Mouse (Mus musculus) midbrain, embryonic 10.5 days (tissue): Measurements from ENCODE around the gene P4htm. TPM values are rescaled to one million over a fixed set of nuclear protein-coding genes. Genes with fewer than 3 reads are reported as not detected.
A peak's percentile ranks its signal among the peaks of the same experiment; 100 is the strongest.

ENCODE experiments used
- DNase-seq: peaks from one replicate; pipeline ENCODE4 v3.0.0-alpha.2; 2017; ENCODE audit warnings: low spot score
- H3K27ac ChIP-seq: fragments of 300-500 bp; sonication (generic); replicated peaks from 2 replicates; pipeline ENCODE4 v1.5.1; 2016; ENCODE audit warnings: mild to moderate bottlenecking
- H3K27me3 ChIP-seq: fragments of 300-500 bp; sonication (generic); 2 replicates; pipeline ENCODE4 v1.6.1; 2016; ENCODE audit warnings: low read depth, mild to moderate bottlenecking; ENCODE audit not compliant: poor library complexity, severe bottlenecking
- H3K36me3 ChIP-seq: fragments of 300-500 bp; sonication (generic); 2 replicates; pipeline ENCODE4 v1.6.1; 2016; ENCODE audit warnings: mild to moderate bottlenecking, moderate library complexity
- H3K4me1 ChIP-seq: fragments of 300-500 bp; sonication (generic); 2 replicates; pipeline ENCODE4 v1.6.1; 2016
- H3K4me3 ChIP-seq: fragments of 300-500 bp; sonication (generic); 2 replicates; pipeline ENCODE4 v1.5.1; 2016; ENCODE audit warnings: mild to moderate bottlenecking, moderate library complexity
- H3K9me3 ChIP-seq: fragments of 300-500 bp; sonication (generic); replicated peaks from 2 replicates; pipeline ENCODE4 v1.6.1; 2016; ENCODE audit warnings: mild to moderate bottlenecking
- whole genome bisulfite sequencing: fragments of 180-500 bp; shearing (Covaris S2); methylation state at CpG from one replicate; pipeline ENCODE4 v1.1.7; 2016; 5-methylcytosine and 5-hydroxymethylcytosine counted together
- polyA plus RNA-seq: library from polyadenylated mRNA; unstranded; fragments of >200 nt; fragmentation: Nextera tagmentation; extraction: Ambion mirVana; gene quantifications from 2 replicates; pipeline ENCODE4 v1.2.1, GENCODE M21; 2016

Gene P4htm
- polyA plus RNA-seq, 1 experiment from 2014 or later, result 13.8 TPM

- no peak for DNase-seq
- H3K9me3 ChIP-seq, result no peaks in the 10 kb centered on the region
- peak overlapping the region; percentile 67 for H3K4me3 ChIP-seq
- H3K36me3 ChIP-seq, result peaks cover 74% of the 10 kb centered on the region
- 91% methylated on average over 37 of the region's 37 CpGs for WGBS
- peaks cover 81% of the 10 kb centered on the region for H3K4me1 ChIP-seq
- no peak overlapping the region; the same call in 1 of the 2 replicates for H3K27ac ChIP-seq
- H3K27me3 ChIP-seq, result peaks cover 15% of the 10 kb centered on the region
Measured at GRCm38 (mm10) chr9:108575321-108576297, 21.9 kb downstream of the P4htm start.

- no peak for DNase-seq
- Histone ChIP-seq H3K36me3 (peaks cover 71% of the 10 kb centered on the region), H3K27me3 (peaks cover 8% of the 10 kb centered on the region), H3K27ac (peak overlapping the region; percentile 6; the same call in 1 of the 2 replicates), H3K9me3 (no peaks in the 10 kb centered on the region), H3K4me1 (peaks cover 86% of the 10 kb centered on the region), H3K4me3 (peak overlapping the region; percentile 67; the same call in 1 of the 2 replicates)
- WGBS, result 90% methylated on average over 12 of the region's 12 CpGs
Measured at GRCm38 (mm10) chr9:108574921-108575320, 22.5 kb downstream of the P4htm start.

GRCm38 (mm10) chr9:108573774-108574690 is 23.4 kb downstream of the P4htm start:
- H3K27me3 ChIP-seq, result no peaks in the 10 kb centered on the region
- no peaks in the 10 kb centered on the region for H3K9me3 ChIP-seq
- 52% methylated on average over 26 of the region's 26 CpGs for WGBS
- H3K4me1 ChIP-seq, result peaks cover 86% of the 10 kb centered on the region
- H3K4me3 ChIP-seq, result peak overlapping the region; percentile 67
- peak overlapping the region; percentile 52; the same call in 1 of the 2 replicates for H3K27ac ChIP-seq
- DNase-seq, result peak; percentile 79
- H3K36me3 ChIP-seq, result peaks cover 66% of the 10 kb centered on the region

DNA sequence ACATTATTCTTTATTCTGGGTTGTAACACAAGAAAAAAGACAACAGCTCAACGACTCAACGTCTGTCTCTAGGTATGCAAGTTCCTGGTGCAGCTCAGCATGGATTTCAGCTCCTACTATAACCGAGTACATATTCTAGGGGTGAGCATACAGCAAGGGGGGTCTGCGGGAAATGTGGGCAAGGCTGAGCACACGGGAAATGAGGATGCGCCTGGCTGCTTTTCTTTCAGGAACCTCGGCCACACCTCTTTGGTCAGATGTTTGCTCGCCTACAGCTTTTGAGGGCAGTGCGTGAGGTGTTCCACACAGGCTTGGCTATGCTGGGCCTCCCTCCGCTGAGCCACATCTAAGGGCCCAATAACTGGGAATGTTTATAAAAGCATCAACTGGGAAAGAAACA is 25.1 kb downstream of the P4htm start:
- Histone ChIP-seq H3K4me3 (no peak overlapping the region), H3K36me3 (peaks cover 66% of the 10 kb centered on the region)
- WGBS, result 85% methylated on average over 10 of the region's 10 CpGs

DNA sequence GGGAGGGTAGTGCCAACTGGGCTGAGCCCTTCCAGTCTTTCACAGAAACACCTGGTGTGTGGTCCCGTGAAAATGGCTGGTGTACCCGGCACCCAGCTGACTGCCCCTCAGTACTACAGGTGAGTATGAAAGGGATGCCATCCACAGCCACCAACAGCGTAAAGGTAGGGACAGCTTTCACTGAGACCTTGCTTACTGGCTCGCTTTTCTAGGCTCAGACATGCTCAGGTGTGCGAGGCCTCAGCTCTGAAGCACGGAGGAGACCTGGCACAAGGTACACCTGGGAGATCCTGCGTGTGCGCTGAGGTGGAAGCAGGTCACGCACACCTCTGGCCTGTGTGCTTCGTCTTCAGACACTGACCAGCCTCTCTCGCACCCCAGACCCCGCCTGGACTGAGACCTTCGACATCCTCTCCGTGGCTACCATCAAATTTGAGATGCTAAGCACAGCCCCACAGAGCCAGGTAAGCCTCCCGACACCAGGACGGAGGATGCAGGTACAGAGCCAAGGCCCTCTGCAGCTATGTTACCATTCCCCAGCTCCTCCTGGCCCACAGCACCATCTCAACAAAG is 26.0 kb downstream of the P4htm start:
- Histone ChIP-seq H3K36me3 (peaks cover 59% of the 10 kb centered on the region), H3K9me3 (no peaks in the 10 kb centered on the region), H3K27me3 (no peaks in the 10 kb centered on the region), H3K4me1 (peaks cover 89% of the 10 kb centered on the region), H3K4me3 (peak overlapping the region; percentile 2; the same call in 1 of the 2 replicates), H3K27ac (no peak overlapping the region)
- no peak for DNase-seq
- 96% methylated on average over 16 of the region's 16 CpGs for WGBS

More for the DNA sequence above, 25.1 kb downstream of the P4htm start:
- DNase-seq, result no peak
- Histone ChIP-seq H3K27ac (no peak overlapping the region), H3K4me1 (peaks cover 91% of the 10 kb centered on the region), H3K9me3 (no peaks in the 10 kb centered on the region), H3K27me3 (no peaks in the 10 kb centered on the region)

DNA sequence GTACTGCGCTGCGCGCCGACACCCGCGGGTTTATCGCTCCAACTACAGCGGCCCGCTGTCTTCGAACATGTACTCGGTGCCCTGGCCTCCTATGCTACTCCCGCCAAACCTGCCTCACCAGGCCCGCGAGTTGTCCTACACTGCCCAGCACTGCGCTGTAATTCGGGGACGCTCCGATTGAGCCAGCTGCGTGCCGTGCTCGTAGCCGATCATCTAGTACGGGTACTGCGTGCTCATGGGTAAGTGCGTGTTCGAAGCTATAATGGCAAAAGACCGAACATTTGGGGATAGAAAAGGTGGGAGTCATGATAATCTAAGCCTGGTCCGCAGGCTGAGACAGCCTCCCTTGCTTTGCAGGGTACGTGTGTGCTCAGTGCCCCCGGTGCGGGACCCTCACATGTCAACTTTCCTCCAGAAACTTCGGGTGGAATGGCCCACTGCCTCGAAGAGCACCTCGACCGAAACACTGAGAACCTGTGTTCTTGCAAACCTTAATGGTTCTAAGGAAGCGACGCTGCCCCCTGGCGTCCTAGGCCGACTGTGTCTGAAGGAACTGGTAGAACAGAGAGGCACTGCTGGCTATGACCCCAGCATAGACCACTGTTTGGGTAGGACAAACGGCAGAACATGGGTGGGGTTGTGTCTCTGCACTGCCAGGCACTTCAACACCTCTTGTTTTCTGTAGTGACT is 27.1 kb downstream of the P4htm start:
- no peaks in the 10 kb centered on the region for H3K9me3 ChIP-seq
- peaks cover 87% of the 10 kb centered on the region for H3K4me1 ChIP-seq
- no peaks in the 10 kb centered on the region for H3K27me3 ChIP-seq
- peaks cover 56% of the 10 kb centered on the region for H3K36me3 ChIP-seq
- DNase-seq, result peak; percentile 79
- H3K4me3 ChIP-seq, result peak overlapping the region; percentile 78
- H3K27ac ChIP-seq, result peak overlapping the region; percentile 83
- 3% methylated on average over 40 of the region's 40 CpGs for WGBS

DNA sequence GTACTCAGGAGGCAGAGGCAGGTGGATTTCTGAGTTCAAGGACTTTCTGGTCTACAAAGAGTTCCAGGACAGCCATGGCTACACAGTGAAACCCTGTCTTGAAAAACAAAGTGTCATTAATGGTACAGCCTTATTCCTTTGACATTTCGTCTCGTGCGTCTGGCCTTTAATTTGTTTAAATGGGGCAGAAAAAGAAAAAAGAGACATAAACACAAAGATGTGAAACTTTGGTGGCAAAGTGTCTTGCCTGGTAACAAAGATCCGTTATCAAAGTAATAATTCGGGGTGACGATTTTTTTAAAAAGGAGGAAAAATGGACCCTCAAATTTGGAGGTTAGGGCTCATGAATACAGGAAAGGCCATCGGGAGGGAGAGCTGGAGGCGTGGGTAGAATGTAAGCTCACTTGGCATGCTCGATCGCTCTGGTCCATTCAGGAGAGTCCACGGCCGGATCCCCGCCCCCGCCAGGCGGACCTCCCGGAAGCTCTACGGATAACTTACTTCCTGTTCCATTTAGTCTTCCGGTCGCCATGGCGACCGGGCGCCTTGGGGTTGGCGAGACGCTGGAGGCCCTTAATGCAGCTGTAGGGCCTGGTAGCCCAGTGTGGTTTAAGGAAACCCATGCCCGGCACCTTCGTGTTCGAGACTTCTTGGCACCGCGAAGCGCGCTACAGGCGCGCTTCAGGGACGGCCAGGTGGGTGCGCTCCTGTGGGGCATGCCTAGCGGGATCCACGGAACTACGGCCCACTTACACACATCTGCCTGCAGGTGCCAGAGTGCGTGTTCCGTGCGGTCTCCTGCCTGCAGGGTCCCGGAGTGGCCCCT is 27.9 kb downstream of the P4htm start, which contains the start of gene Dalrd3:
Gene Dalrd3, plus strand, starts transcription at position 506 of the 826 bp plus-strand sequence.
- H3K27me3 ChIP-seq, result no peaks in the 10 kb centered on the region
- 8% methylated on average over 42 of the region's 42 CpGs for WGBS
- H3K27ac ChIP-seq, result peak within 1 kb of the TSS; percentile 83
- peak; percentile 93 for DNase-seq
- peaks cover 56% of the 10 kb centered on the region for H3K36me3 ChIP-seq
- H3K9me3 ChIP-seq, result no peaks in the 10 kb centered on the region
- H3K4me3 ChIP-seq, result peak within 1 kb of the TSS; percentile 80
- H3K4me1 ChIP-seq, result peaks cover 80% of the 10 kb centered on the region

DNA sequence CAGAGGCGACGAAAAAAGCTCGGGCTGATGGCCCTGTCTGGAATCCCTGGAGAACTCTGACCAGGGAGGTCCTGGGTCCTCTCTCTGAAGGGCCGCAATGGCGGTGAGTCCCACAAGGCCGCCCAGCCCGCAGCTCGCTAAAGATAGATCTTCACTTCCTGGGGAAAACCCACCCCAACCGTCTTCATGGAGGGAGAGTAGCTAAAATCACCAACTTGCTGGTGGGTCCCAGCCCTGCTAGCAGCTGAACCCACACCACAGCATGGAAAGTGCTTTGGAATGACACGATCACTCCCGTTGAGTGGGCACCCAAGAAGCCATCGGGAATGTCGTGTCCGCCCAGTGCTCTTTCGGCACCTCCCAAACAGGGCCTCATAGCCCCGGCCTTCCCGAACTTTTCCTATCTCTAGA is 29.0 kb downstream of the P4htm start:
- peak overlapping the region; percentile 94; the same call in 1 of the 2 replicates for H3K27ac ChIP-seq
- peak overlapping the region; percentile 80 for H3K4me3 ChIP-seq
- H3K4me1 ChIP-seq, result peaks cover 69% of the 10 kb centered on the region
- 80% methylated on average over 17 of the region's 17 CpGs for WGBS
- peak; percentile 12 for DNase-seq
- H3K9me3 ChIP-seq, result no peaks in the 10 kb centered on the region
- no peaks in the 10 kb centered on the region for H3K27me3 ChIP-seq
- H3K36me3 ChIP-seq, result peaks cover 56% of the 10 kb centered on the region

GRCm38 (mm10) chr9:108567931-108568419 is 29.5 kb downstream of the P4htm start:
- 8% methylated on average over 18 of the region's 18 CpGs for WGBS
- peaks cover 64% of the 10 kb centered on the region for H3K4me1 ChIP-seq
- peak overlapping the region; percentile 94 for H3K27ac ChIP-seq
- peak overlapping the region; percentile 80 for H3K4me3 ChIP-seq
- peaks cover 56% of the 10 kb centered on the region for H3K36me3 ChIP-seq
- no peaks in the 10 kb centered on the region for H3K27me3 ChIP-seq
- peak; percentile 43 for DNase-seq
- H3K9me3 ChIP-seq, result no peaks in the 10 kb centered on the region

- Histone ChIP-seq H3K4me1 (peaks cover 63% of the 10 kb centered on the region), H3K36me3 (peaks cover 56% of the 10 kb centered on the region)
Measured at GRCm38 (mm10) chr9:108566815-108567776, 30.4 kb downstream of the P4htm start, which contains the start of gene Ndufaf3. Gene Ndufaf3 (minus strand): TSS chr9:108567434.

More at GRCm38 (mm10) chr9:108566815-108567776, 30.4 kb downstream of the P4htm start, which contains the start of gene Ndufaf3:
- DNase-seq, result peak; percentile 92
- Histone ChIP-seq H3K27me3 (no peaks in the 10 kb centered on the region), H3K4me3 (peak within 1 kb of the TSS; percentile 80), H3K9me3 (no peaks in the 10 kb centered on the region), H3K27ac (peak within 1 kb of the TSS; percentile 94)
- under 1% methylated on average over 73 of the region's 73 CpGs for WGBS
